Mouse (Mus musculus) spleen, adult 2 months (tissue): ENCODE results near the gene Glt28d2. TPM values are rescaled to one million over a fixed set of nuclear protein-coding genes. Genes with fewer than 3 reads are reported as not detected.

Experiments used
- DNase-seq, 2 experiments: peaks; one replicate each; pipeline versions ENCODE4 v3.0.0 to v3.0.0-alpha.2; 2012 to 2021; ENCODE audit warnings: low spot score in 2 of 2, low read depth in 1 of 2
- H3K27ac ChIP-seq: fragments of 200-500 bp; 2 replicates; pipeline ENCODE4 v1.5.1; 2012; ENCODE audit warnings: low read length, inconsistent platforms; ENCODE audit not compliant: insufficient read depth
- H3K27me3 ChIP-seq: fragments of 200-500 bp; 2 replicates; pipeline ENCODE4 v1.6.1; 2012; ENCODE audit warnings: mild to moderate bottlenecking, moderate library complexity, low read length, inconsistent platforms; ENCODE audit not compliant: control insufficient read depth, insufficient read depth
- H3K36me3 ChIP-seq: fragments of 200-500 bp; 2 replicates; pipeline ENCODE4 v1.6.1; 2012; ENCODE audit warnings: mild to moderate bottlenecking, low read length, inconsistent platforms; ENCODE audit not compliant: control insufficient read depth, insufficient read depth
- H3K4me1 ChIP-seq: fragments of 200-500 bp; 2 replicates; pipeline ENCODE4 v1.6.1; 2011; ENCODE audit warnings: inconsistent platforms; ENCODE audit not compliant: control insufficient read depth, insufficient read depth, insufficient read length
- H3K4me3 ChIP-seq: fragments of 200-500 bp; 2 replicates; pipeline ENCODE4 v1.5.1; 2011; ENCODE audit warnings: mild to moderate bottlenecking, inconsistent platforms; ENCODE audit not compliant: insufficient read depth, insufficient read length; ENCODE audit errors: extremely low read depth
- CTCF ChIP-seq: fragments of 200-500 bp; IDR thresholded peaks from 2 replicates; pipeline ENCODE4 v1.5.1; 2011; ENCODE audit warnings: mild to moderate bottlenecking, inconsistent platforms; ENCODE audit not compliant: insufficient read depth, insufficient read length, insufficient replicate concordance; ENCODE audit errors: extremely low read depth
- POLR2A ChIP-seq: fragments of 200-500 bp; IDR thresholded peaks from 2 replicates; pipeline ENCODE4 v1.6.1; 2011; ENCODE audit warnings: low read depth, low read length, inconsistent platforms
- WGBS: fragments of 180-500 bp; shearing (Covaris S2); methylation state at CpG from one replicate; pipeline ENCODE4 v1.1.7; 2018; 5-methylcytosine and 5-hydroxymethylcytosine counted together
- polyA plus RNA-seq: library from polyadenylated mRNA; depleted of rRNA; stranded (reverse); fragments of >200 nt; gene quantifications from 2 replicates; pipeline ENCODE4 v1.2.3, GENCODE M21; 2012

The Glt28d2 gene
- polyA plus RNA-seq, 1 experiment = 0.11 TPM

GRCm38 (mm10) chr3:85880068-85880467 is 7.2 kb downstream of the Glt28d2 start:
- H3K4me1 ChIP-seq = no peaks in the 10 kb centered on the region
- DNase-seq = no peak
- 90% methylated on average over 8 of the region's 8 CpGs for WGBS
- no peak overlapping the region for H3K27ac ChIP-seq
- H3K27me3 ChIP-seq = no peaks in the 10 kb centered on the region
- no peak overlapping the region for H3K4me3 ChIP-seq
- TF ChIP-seq POLR2A (no peak), CTCF (no peak)
- no peaks in the 10 kb centered on the region for H3K36me3 ChIP-seq

- Histone ChIP-seq H3K4me3 (no peak overlapping the region), H3K4me1 (no peaks in the 10 kb centered on the region), H3K27me3 (no peaks in the 10 kb centered on the region), H3K27ac (no peak overlapping the region), H3K36me3 (no peaks in the 10 kb centered on the region)
- TF ChIP-seq CTCF (no peak), POLR2A (no peak)
- DNase-seq = no peak
- 79% methylated on average over 5 of the region's 5 CpGs for WGBS
Measured at GRCm38 (mm10) chr3:85878911-85879310, 8.4 kb downstream of the Glt28d2 start.

GRCm38 (mm10) chr3:85863996-85864395 is 23.3 kb downstream of the Glt28d2 start:
- H3K27me3 ChIP-seq = no peaks in the 10 kb centered on the region
- no peaks in the 10 kb centered on the region for H3K36me3 ChIP-seq
- H3K4me1 ChIP-seq = no peaks in the 10 kb centered on the region
- 75% methylated on average over 3 of the region's 3 CpGs for WGBS
- H3K4me3 ChIP-seq = no peak overlapping the region
- H3K27ac ChIP-seq = no peak overlapping the region
- DNase-seq = no peak
- TF ChIP-seq CTCF (no peak), POLR2A (no peak)

GRCm38 (mm10) chr3:85862886-85863285 is 24.4 kb downstream of the Glt28d2 start:
- H3K36me3 ChIP-seq = no peaks in the 10 kb centered on the region
- H3K4me1 ChIP-seq = no peaks in the 10 kb centered on the region
- no peak overlapping the region for H3K27ac ChIP-seq
- DNase-seq = no peak
- H3K4me3 ChIP-seq = no peak overlapping the region
- TF ChIP-seq CTCF = no peak
- no peak for TF ChIP-seq POLR2A
- 89% methylated on average over 2 of the region's 2 CpGs for WGBS
- no peaks in the 10 kb centered on the region for H3K27me3 ChIP-seq

- WGBS = 22% methylated on average over 5 of the region's 5 CpGs
- TF ChIP-seq POLR2A = no peak
- no peak for TF ChIP-seq CTCF
- no peaks in the 10 kb centered on the region for H3K4me1 ChIP-seq
- H3K27ac ChIP-seq = no peak overlapping the region
- no peak overlapping the region for H3K4me3 ChIP-seq
- DNase-seq = no peak
- no peaks in the 10 kb centered on the region for H3K36me3 ChIP-seq
- H3K27me3 ChIP-seq = no peaks in the 10 kb centered on the region
Measured at GRCm38 (mm10) chr3:85860996-85861395, 26.3 kb downstream of the Glt28d2 start.

- 90% methylated on average over 6 of the region's 6 CpGs for WGBS
- TF ChIP-seq POLR2A = no peak
- TF ChIP-seq CTCF = no peak
- Histone ChIP-seq H3K36me3 (no peaks in the 10 kb centered on the region), H3K4me1 (no peaks in the 10 kb centered on the region), H3K27me3 (no peaks in the 10 kb centered on the region), H3K4me3 (no peak overlapping the region), H3K27ac (no peak overlapping the region)
- no peak for DNase-seq
Measured at GRCm38 (mm10) chr3:85859311-85859710, 28.0 kb downstream of the Glt28d2 start.

GRCm38 (mm10) chr3:85858140-85859135 is 28.9 kb downstream of the Glt28d2 start:
- TF ChIP-seq POLR2A (no peak), CTCF (no peak)
- WGBS = 44% methylated on average over 11 of the region's 11 CpGs
- no peaks in the 10 kb centered on the region for H3K4me1 ChIP-seq
- no peak overlapping the region for H3K4me3 ChIP-seq
- H3K36me3 ChIP-seq = no peaks in the 10 kb centered on the region
- no peak overlapping the region for H3K27ac ChIP-seq
- H3K27me3 ChIP-seq = no peaks in the 10 kb centered on the region
- DNase-seq = no peak
